Mouse (Mus musculus) ES-Bruce4 (cell line): ENCODE data around the gene Psenen. TPM values are rescaled to one million over a fixed set of nuclear protein-coding genes. Genes with fewer than 3 reads are reported as not detected.

ENCODE experiments used
- H3K27ac ChIP-seq: 2 replicates; pipeline ENCODE4 v1.5.1; 2012; ENCODE audit warnings: low read length, inconsistent platforms; ENCODE audit not compliant: insufficient read depth
- H3K27me3 ChIP-seq: 2 replicates; pipeline ENCODE4 v1.6.1; 2012; ENCODE audit warnings: mild to moderate bottlenecking, low read length, inconsistent platforms; ENCODE audit not compliant: control insufficient read depth, poor library complexity, insufficient read depth, severe bottlenecking
- H3K36me3 ChIP-seq: 2 replicates; pipeline ENCODE4 v1.6.1; 2012; ENCODE audit warnings: inconsistent platforms, mild to moderate bottlenecking, low read length, moderate library complexity; ENCODE audit not compliant: control insufficient read depth, poor library complexity, insufficient read depth, severe bottlenecking
- H3K4me1 ChIP-seq: one replicate; pipeline ENCODE4 v1.8.1; 2011; ENCODE audit warnings: low read length; ENCODE audit not compliant: control insufficient read depth, insufficient read depth
- H3K4me3 ChIP-seq: 2 replicates; pipeline ENCODE4 v1.5.1; 2011; ENCODE audit warnings: low read depth, mild to moderate bottlenecking, low read length
- H3K9ac ChIP-seq: 2 replicates; pipeline ENCODE4 v1.6.1; 2012; ENCODE audit warnings: low read depth, mild to moderate bottlenecking, inconsistent platforms; ENCODE audit not compliant: poor library complexity, severe bottlenecking
- H3K9me3 ChIP-seq: replicated peaks from 2 replicates; pipeline ENCODE4 v1.6.1; 2012; ENCODE audit warnings: mild to moderate bottlenecking, low read length, inconsistent platforms; ENCODE audit not compliant: control insufficient read depth, poor library complexity, insufficient read depth, severe bottlenecking
- CTCF ChIP-seq: IDR thresholded peaks from one replicate; pipeline ENCODE4 v1.8.1; 2011; ENCODE audit warnings: low read depth, low read length
- EP300 ChIP-seq: IDR thresholded peaks from 2 replicates; pipeline ENCODE4 v1.6.1; 2011; ENCODE audit warnings: low read depth, low read length; ENCODE audit not compliant: insufficient read depth
- POLR2A ChIP-seq: IDR thresholded peaks from one replicate; pipeline ENCODE4 v1.8.1; 2011; ENCODE audit warnings: low read length; ENCODE audit not compliant: insufficient read depth
- polyA plus RNA-seq: library from polyadenylated mRNA; stranded (reverse); fragments of >200 nt; gene quantifications from 2 replicates; pipeline ENCODE4 v1.2.4, GENCODE M21; 2011; ENCODE audit warnings: low read depth; ENCODE audit not compliant: missing spikeins, insufficient read depth, insufficient read length

The Psenen gene
- polyA plus RNA-seq, 1 experiment: 99.8 TPM

- TF ChIP-seq EP300 (no peak), POLR2A (no peak), CTCF (no peak)
- Histone ChIP-seq H3K4me1 (no peaks in the 10 kb centered on the region), H3K9ac (peak within 1 kb of the TSS; percentile 62), H3K27me3 (peaks cover 4% of the 10 kb centered on the region; the same call in 1 of the 2 replicates), H3K27ac (no peak within 1 kb of the TSS), H3K9me3 (0 out of 2 replicates have a peak, but pooled peaks cover 4% of the 10 kb centered on the region), H3K36me3 (no peaks in the 10 kb centered on the region), H3K4me3 (peak within 1 kb of the TSS; percentile 80)
Measured at GRCm38 (mm10) chr7:30534633-30535577, 28.5 kb downstream of the Psenen start, which contains the start of gene Arhgap33. TSS of gene Arhgap33 (minus strand) at chr7:30535060.

DNA sequence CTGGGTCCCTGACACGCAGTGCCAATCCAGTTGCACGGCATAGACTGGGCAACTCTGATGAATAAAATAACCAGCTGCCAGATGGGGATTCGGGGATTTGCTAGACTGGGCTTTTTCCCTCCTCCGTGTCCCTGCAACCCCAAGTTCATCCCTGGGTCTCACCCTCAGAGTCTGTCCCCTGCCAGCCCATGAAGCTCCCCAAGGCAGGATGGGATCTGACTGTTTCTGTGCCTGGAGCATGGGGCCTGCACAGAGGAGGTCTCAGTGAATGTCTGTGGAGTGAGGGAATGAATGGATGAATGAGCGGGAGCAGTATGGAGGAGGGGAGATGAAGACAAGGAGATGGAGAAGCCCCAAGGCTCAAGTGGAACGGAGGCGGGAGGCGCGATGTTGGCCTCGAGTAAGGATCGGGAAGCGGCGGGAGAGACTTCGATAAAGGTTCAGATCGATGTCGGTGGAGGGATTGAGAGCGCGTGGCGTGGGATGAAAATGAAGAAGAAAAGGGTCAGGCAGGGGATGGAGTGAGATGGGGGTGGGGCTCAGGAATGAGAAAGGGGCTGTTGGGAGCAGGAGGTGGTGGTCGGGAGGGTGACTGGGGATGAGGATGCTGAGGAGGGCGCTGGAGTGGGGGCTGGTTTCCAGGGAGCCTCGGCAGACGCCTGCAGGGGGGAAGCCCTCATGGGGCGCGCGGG is 29.3 kb downstream of the Psenen start:
- no peaks in the 10 kb centered on the region for H3K36me3 ChIP-seq
- H3K4me1 ChIP-seq: no peaks in the 10 kb centered on the region
- H3K27ac ChIP-seq: no peak overlapping the region
- H3K4me3 ChIP-seq: peak overlapping the region; percentile 80
- peaks cover 4% of the 10 kb centered on the region; the same call in 1 of the 2 replicates for H3K27me3 ChIP-seq
- TF ChIP-seq POLR2A (no peak), CTCF (no peak), EP300 (no peak)
- 0 out of 2 replicates have a peak, but pooled peaks cover 4% of the 10 kb centered on the region for H3K9me3 ChIP-seq
- peak overlapping the region; percentile 62 for H3K9ac ChIP-seq

GRCm38 (mm10) chr7:30532931-30533330 is 30.5 kb downstream of the Psenen start:
- no peak overlapping the region for H3K4me3 ChIP-seq
- no peak for TF ChIP-seq POLR2A
- no peak for TF ChIP-seq CTCF
- TF ChIP-seq EP300: no peak
- H3K36me3 ChIP-seq: no peaks in the 10 kb centered on the region

DNA sequence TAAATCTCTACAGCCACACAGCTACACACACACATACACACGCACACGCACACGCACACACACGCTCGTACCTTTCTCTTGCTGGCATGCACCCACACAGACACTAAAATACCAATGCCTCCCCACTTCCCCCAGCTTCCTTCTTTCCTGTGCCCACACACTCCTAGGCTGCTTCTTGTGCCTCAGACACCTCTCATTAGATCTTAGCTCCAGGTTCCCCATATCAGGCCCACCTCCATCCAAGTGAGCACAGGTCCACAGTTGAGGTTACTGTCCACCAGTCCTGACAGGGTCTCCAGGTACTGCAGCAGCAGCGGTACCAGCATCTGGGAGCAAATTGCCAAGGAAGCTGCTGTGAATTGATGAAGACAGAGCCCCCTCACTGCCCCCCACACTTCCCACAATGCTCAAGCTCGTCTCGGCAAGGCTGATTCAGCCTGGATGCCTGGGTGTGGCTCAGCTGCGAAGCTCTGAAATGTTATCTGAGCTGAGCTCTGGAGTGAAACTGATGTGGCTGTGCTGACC is 32.1 kb downstream of the Psenen start:
- H3K27me3 ChIP-seq: peaks cover 4% of the 10 kb centered on the region; the same call in 1 of the 2 replicates
- TF ChIP-seq POLR2A (no peak), CTCF (no peak), EP300 (no peak)
- no peaks in the 10 kb centered on the region for H3K4me1 ChIP-seq
- H3K27ac ChIP-seq: no peak overlapping the region
- H3K9ac ChIP-seq: no peak overlapping the region
- H3K36me3 ChIP-seq: no peaks in the 10 kb centered on the region
- 0 out of 2 replicates have a peak, but pooled peaks cover 4% of the 10 kb centered on the region for H3K9me3 ChIP-seq
- no peak overlapping the region for H3K4me3 ChIP-seq

More at GRCm38 (mm10) chr7:30532931-30533330, 30.5 kb downstream of the Psenen start:
- 0 out of 2 replicates have a peak, but pooled peaks cover 4% of the 10 kb centered on the region for H3K9me3 ChIP-seq
- H3K27ac ChIP-seq: no peak overlapping the region
- no peak overlapping the region for H3K9ac ChIP-seq
- no peaks in the 10 kb centered on the region for H3K4me1 ChIP-seq
- H3K27me3 ChIP-seq: peaks cover 4% of the 10 kb centered on the region; the same call in 1 of the 2 replicates

GRCm38 (mm10) chr7:30526981-30527380 is 36.4 kb downstream of the Psenen start:
- Histone ChIP-seq H3K27ac (no peak overlapping the region), H3K4me3 (no peak overlapping the region)

More at GRCm38 (mm10) chr7:30526981-30527380, 36.4 kb downstream of the Psenen start:
- peak overlapping the region; percentile 17; the same call in 1 of the 2 replicates for H3K9ac ChIP-seq
- H3K36me3 ChIP-seq: no peaks in the 10 kb centered on the region
- H3K4me1 ChIP-seq: peaks cover 1% of the 10 kb centered on the region
- H3K9me3 ChIP-seq: no peaks in the 10 kb centered on the region
- H3K27me3 ChIP-seq: no peaks in the 10 kb centered on the region
- TF ChIP-seq CTCF: no peak
- TF ChIP-seq EP300: no peak
- no peak for TF ChIP-seq POLR2A
